Mouse (Mus musculus) splenic B cell, adult 2 months (primary cell): Measurements from ENCODE around the gene Orai3.
A peak's percentile ranks its signal among the peaks of the same experiment; 100 is the strongest.
"Not testable (repeated sequence)": the region's sequence is repeated elsewhere in the genome, so short reads cannot be mapped to it uniquely, and the experiment has no call there.

ENCODE experiments used
- DNase-seq: peaks from one replicate; pipeline ENCODE4 v3.0.0-alpha.2; 2011; ENCODE audit warnings: low read depth, low spot score
- H3K27me3 ChIP-seq: 2 replicates; pipeline ENCODE4 v1.6.1; 2012; ENCODE audit warnings: mild to moderate bottlenecking, low read length, moderate library complexity, mixed read lengths; ENCODE audit not compliant: control insufficient read depth, poor library complexity, insufficient read depth, severe bottlenecking
- H3K36me3 ChIP-seq: 2 replicates; pipeline ENCODE4 v1.6.1; 2012; ENCODE audit warnings: mild to moderate bottlenecking, low read length, moderate library complexity, mixed read lengths; ENCODE audit not compliant: control insufficient read depth, poor library complexity, insufficient read depth, severe bottlenecking

The Orai3 gene

GRCm38 (mm10) chr7:127769651-127770038 is at the start of gene Orai3:
Orai3 (plus strand) TSS chr7:127769815.
- peaks cover 1% of the 10 kb centered on the region; the same call in 1 of the 2 replicates for H3K36me3 ChIP-seq
- DNase-seq, result peak; percentile 87
- H3K27me3 ChIP-seq, result no peaks in the 10 kb centered on the region

- no peaks in the 10 kb centered on the region for H3K27me3 ChIP-seq
- H3K36me3 ChIP-seq, result no peaks in the 10 kb centered on the region
- no peak for DNase-seq
These were observed 44.1 kb upstream of the Orai3 start for GRCm38 (mm10) chr7:127725490-127725889.

GRCm38 (mm10) chr7:127725924-127726323 is 43.7 kb upstream of the Orai3 start:
- H3K27me3 ChIP-seq, result no peaks in the 10 kb centered on the region
- no peaks in the 10 kb centered on the region for H3K36me3 ChIP-seq

GRCm38 (mm10) chr7:127727898-127728297 is 41.7 kb upstream of the Orai3 start:
- H3K27me3 ChIP-seq, result no peaks in the 10 kb centered on the region
- H3K36me3 ChIP-seq, result no peaks in the 10 kb centered on the region
- DNase-seq, result peak; percentile 18

More at GRCm38 (mm10) chr7:127725924-127726323, 43.7 kb upstream of the Orai3 start:
- DNase-seq, result no peak

GRCm38 (mm10) chr7:127730170-127730569 is 39.4 kb upstream of the Orai3 start:
- Histone ChIP-seq H3K36me3 (no peaks in the 10 kb centered on the region), H3K27me3 (no peaks in the 10 kb centered on the region)
- DNase-seq, result no peak

GRCm38 (mm10) chr7:127732066-127732465 is 37.5 kb upstream of the Orai3 start, which contains the start of gene Ctf2:
Ctf2 (minus strand) TSS chr7:127732166.
- not testable (repeated sequence) for H3K36me3 ChIP-seq, H3K27me3 ChIP-seq, DNase-seq

- H3K36me3 ChIP-seq, result peaks cover under 1% of the 10 kb centered on the region; the same call in 1 of the 2 replicates
- peak; percentile 75 for DNase-seq
- H3K27me3 ChIP-seq, result no peaks in the 10 kb centered on the region
These were observed 25.1 kb upstream of the Orai3 start, which contains the start of gene Fbxl19 for GRCm38 (mm10) chr7:127744366-127745045. Fbxl19 (plus strand) TSS chr7:127744543.

GRCm38 (mm10) chr7:127745251-127745651 is 24.4 kb upstream of the Orai3 start:
- Histone ChIP-seq H3K36me3 (peaks cover 2% of the 10 kb centered on the region; the same call in 1 of the 2 replicates), H3K27me3 (no peaks in the 10 kb centered on the region)
- DNase-seq, result peak; percentile 92

- Histone ChIP-seq H3K36me3 (peaks cover 2% of the 10 kb centered on the region; the same call in 1 of the 2 replicates), H3K27me3 (no peaks in the 10 kb centered on the region)
- peak; percentile 70 for DNase-seq
These were observed 23.7 kb upstream of the Orai3 start for GRCm38 (mm10) chr7:127745652-127746493.

GRCm38 (mm10) chr7:127746494-127747491 is 22.8 kb upstream of the Orai3 start:
- Histone ChIP-seq H3K36me3 (peaks cover 5% of the 10 kb centered on the region; the same call in 1 of the 2 replicates), H3K27me3 (no peaks in the 10 kb centered on the region)
- DNase-seq, result no peak

- Histone ChIP-seq H3K36me3 (peaks cover 5% of the 10 kb centered on the region), H3K27me3 (no peaks in the 10 kb centered on the region)
- DNase-seq, result no peak
These were observed 21.9 kb upstream of the Orai3 start for GRCm38 (mm10) chr7:127747559-127748234.

GRCm38 (mm10) chr7:127748235-127748560 is 21.4 kb upstream of the Orai3 start:
- DNase-seq, result no peak
- Histone ChIP-seq H3K27me3 (no peaks in the 10 kb centered on the region), H3K36me3 (peaks cover 8% of the 10 kb centered on the region)

- Histone ChIP-seq H3K36me3 (peaks cover 13% of the 10 kb centered on the region), H3K27me3 (no peaks in the 10 kb centered on the region)
- DNase-seq, result no peak
These were observed 19.2 kb upstream of the Orai3 start for GRCm38 (mm10) chr7:127750131-127751127.
